Mouse (Mus musculus): ENCODE measurements around the gene Ubap2l. TPM values are rescaled to one million over a fixed set of nuclear protein-coding genes. Genes with fewer than 3 reads are reported as not detected.

The Ubap2l gene
- polyA plus RNA-seq, 1 experiment from 2014 or later, result 64.4 TPM

DNA sequence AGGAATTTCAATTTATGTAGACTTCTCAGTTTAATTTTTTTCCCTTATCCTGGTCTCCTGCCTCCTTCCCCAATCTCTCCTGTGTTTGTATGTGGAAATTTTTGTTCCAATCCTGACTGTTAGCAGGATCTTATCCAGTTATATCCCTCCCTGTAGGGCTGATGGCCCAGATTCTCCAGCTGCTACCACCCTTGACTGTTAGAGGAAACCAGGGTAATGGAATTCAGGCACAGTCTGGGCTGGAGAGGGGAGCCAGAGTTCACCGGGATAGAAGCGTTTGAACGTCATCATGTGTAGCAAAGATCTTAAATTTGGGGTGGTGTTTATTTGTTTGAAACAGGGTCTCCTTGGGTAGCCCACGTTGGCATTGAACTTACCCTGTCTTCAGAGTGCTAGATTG is 32.4 kb upstream of the Ubap2l start:
- WGBS (ENCODE audit: insufficient replicate concordance), result 54% methylated on average over 4 of the region's 4 CpGs
- Histone ChIP-seq H3K4me3 (ENCODE audit: low read depth, low read length) (no peak overlapping the region), H3K27ac (ENCODE audit: low read length) (no peak overlapping the region; the same call in 1 of the 2 replicates), H3K27me3 (ENCODE audit: control insufficient read depth, insufficient read depth, low read depth, low read length) (no peaks in the 10 kb centered on the region), H3K4me2 (ENCODE audit: low read depth, low read length) (no peak overlapping the region), H3K9ac (ENCODE audit: low read depth, low read length) (no peak overlapping the region), H3K4me1 (ENCODE audit: control insufficient read depth, low read depth, low read length) (peaks cover 56% of the 10 kb centered on the region), H3K9me3 (replicated peaks; ENCODE audit: control insufficient read depth, low read length) (no peaks in the 10 kb centered on the region), H3K36me3 (ENCODE audit: control insufficient read depth, insufficient read depth) (peaks cover 30% of the 10 kb centered on the region)
- ATAC-seq (ENCODE audit: low read depth), result no peak

DNA sequence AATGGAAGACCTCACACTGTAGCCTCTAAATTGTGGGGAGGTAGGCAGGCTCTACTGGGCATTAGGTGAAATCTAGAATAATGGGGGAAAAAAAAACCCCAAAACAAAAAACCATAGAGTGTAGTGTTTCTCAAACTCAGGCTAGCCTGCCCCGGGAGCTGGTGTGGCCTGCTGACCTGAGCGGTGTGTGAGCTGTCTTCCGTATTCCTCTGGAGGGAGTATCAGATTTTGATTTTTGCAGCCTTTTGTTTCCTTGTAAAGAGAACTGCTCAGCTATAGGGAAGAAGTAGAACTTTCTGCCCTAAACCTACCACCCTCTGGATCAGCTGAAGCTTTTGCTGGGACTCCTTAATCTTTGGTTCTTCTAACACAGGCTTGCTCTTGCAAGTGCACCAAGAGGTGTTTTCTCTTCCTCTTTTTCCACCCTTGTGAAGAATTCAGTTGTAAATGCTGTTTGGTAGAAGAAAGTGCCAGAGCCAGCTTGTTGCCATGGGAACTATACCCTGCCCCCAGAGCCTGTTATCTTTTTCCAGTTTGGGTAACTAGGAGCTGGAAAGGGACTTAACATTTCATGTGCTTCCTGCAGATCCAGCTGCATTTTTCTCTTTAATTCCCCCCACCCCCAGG is 31.4 kb upstream of the Ubap2l start:
- Histone ChIP-seq H3K9me3 (replicated peaks; ENCODE audit: control insufficient read depth, low read length) (no peaks in the 10 kb centered on the region), H3K36me3 (ENCODE audit: control insufficient read depth, insufficient read depth) (peaks cover 21% of the 10 kb centered on the region), H3K27me3 (ENCODE audit: control insufficient read depth, insufficient read depth, low read depth, low read length) (no peaks in the 10 kb centered on the region), H3K4me2 (ENCODE audit: low read depth, low read length) (peak overlapping the region; percentile 90), H3K4me3 (ENCODE audit: low read depth, low read length) (no peak overlapping the region; the same call in 1 of the 2 replicates), H3K27ac (ENCODE audit: low read length) (peak overlapping the region; percentile 71), H3K9ac (ENCODE audit: low read depth, low read length) (no peak overlapping the region), H3K4me1 (ENCODE audit: control insufficient read depth, low read depth, low read length) (peaks cover 60% of the 10 kb centered on the region)
- WGBS (ENCODE audit: insufficient replicate concordance), result 32% methylated on average over 3 of the region's 3 CpGs
- no peak for ATAC-seq (ENCODE audit: low read depth)

DNA sequence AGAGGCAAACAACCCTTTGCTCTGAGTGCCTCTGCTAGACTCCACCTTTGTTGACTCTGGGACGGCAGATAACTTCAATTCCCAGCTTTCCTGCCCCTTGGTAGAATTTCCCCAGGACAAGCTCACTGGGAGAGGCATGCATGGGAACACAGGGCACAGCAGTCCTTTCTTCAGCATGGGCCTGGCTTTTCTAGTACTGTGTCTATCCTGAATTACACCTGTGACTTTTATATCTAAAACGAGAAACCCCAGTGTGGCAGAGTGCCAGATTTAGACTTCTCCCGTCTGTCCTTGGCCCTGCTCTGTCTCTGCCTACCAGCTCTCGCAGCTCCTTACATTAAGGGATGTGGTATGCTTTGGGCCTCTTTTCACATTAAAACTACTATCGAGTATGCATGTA is 30.6 kb upstream of the Ubap2l start:
- Histone ChIP-seq H3K27ac (ENCODE audit: low read length) (peak overlapping the region; percentile 79), H3K4me3 (ENCODE audit: low read depth, low read length) (peak overlapping the region; percentile 10; the same call in 1 of the 2 replicates), H3K9me3 (replicated peaks; ENCODE audit: control insufficient read depth, low read length) (no peaks in the 10 kb centered on the region), H3K9ac (ENCODE audit: low read depth, low read length) (peak overlapping the region; percentile 2; the same call in 1 of the 2 replicates), H3K27me3 (ENCODE audit: control insufficient read depth, insufficient read depth, low read depth, low read length) (no peaks in the 10 kb centered on the region), H3K4me2 (ENCODE audit: low read depth, low read length) (peak overlapping the region; percentile 90), H3K36me3 (ENCODE audit: control insufficient read depth, insufficient read depth) (peaks cover 14% of the 10 kb centered on the region), H3K4me1 (ENCODE audit: control insufficient read depth, low read depth, low read length) (peaks cover 63% of the 10 kb centered on the region)
- WGBS (ENCODE audit: insufficient replicate concordance), result 23% methylated on average over 5 of the region's 5 CpGs
- ATAC-seq (ENCODE audit: low read depth), result no peak

DNA sequence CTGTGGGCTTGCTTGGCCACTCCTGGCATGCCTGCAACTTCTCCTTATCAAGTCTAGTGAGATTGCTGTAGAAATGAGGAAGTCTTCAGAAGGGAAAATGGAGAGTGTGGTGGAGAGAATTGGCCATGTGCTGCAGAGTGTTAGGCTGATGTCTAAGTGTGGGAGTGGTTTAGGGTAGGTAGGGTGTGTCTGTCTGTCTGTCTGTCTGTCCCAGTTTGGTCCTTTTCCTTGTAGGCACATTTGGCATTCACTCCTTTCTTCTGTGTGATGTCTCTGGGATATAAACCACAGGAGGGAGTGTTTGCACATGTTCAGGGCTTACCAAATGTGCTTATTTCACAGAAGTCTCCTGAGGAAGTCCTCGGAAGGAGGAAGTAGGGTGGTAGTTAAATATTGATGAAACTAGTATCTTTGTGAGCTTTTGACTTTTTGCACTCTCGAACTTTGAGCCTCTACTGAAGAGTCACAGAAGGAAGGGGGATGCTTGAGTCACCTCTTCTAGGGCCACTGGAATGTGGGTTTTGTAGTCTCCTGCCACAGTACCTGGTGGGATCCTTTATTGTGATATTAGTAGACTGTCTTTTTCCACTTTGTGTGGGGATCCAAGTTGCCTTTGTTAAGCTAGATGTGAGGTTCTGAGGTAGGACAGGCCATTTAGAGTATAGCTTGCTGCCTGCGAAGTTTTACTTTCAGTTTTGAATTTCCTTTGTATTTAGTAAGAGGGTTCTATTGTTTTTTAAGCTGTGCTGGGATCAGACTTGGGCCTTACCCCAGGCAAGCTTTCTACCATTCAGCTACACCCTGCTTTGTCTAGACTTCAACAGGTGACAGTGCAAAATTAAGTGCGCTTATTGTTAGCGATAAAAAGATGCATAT is 29.2 kb upstream of the Ubap2l start:
- Histone ChIP-seq H3K4me1 (ENCODE audit: control insufficient read depth, low read depth, low read length) (peaks cover 63% of the 10 kb centered on the region), H3K9ac (ENCODE audit: low read depth, low read length) (peak overlapping the region; percentile 47), H3K4me2 (ENCODE audit: low read depth, low read length) (peak overlapping the region; percentile 90), H3K4me3 (ENCODE audit: low read depth, low read length) (peak overlapping the region; percentile 85), H3K27ac (ENCODE audit: low read length) (peak overlapping the region; percentile 79), H3K27me3 (ENCODE audit: control insufficient read depth, insufficient read depth, low read depth, low read length) (no peaks in the 10 kb centered on the region), H3K9me3 (replicated peaks; ENCODE audit: control insufficient read depth, low read length) (no peaks in the 10 kb centered on the region), H3K36me3 (ENCODE audit: control insufficient read depth, insufficient read depth) (peaks cover 3% of the 10 kb centered on the region; the same call in 1 of the 2 replicates)
- 25% methylated on average over 5 of the region's 5 CpGs for WGBS (ENCODE audit: insufficient replicate concordance)
- no peak for ATAC-seq (ENCODE audit: low read depth)

DNA sequence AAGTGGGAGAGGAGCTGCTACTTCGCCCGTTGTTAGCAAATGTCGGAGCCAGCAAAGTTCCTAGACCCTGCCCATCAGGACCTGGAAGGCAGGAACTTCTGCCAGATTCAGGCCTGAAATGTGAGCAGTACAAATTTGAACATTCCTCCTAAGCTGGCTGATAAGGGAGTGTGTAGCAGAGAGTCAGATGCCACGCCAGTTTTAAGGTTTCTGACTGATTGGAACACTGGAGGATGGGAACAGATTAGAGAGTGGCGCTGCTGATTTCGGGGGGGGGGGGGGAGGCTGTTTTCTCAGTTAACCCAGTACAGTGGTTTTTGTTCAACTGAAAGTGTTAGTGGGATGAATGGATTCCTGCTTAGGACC is 28.1 kb upstream of the Ubap2l start:
- Histone ChIP-seq H3K27me3 (ENCODE audit: control insufficient read depth, insufficient read depth, low read depth, low read length) (no peaks in the 10 kb centered on the region), H3K27ac (ENCODE audit: low read length) (peak overlapping the region; percentile 97), H3K4me2 (ENCODE audit: low read depth, low read length) (peak overlapping the region; percentile 90), H3K9me3 (replicated peaks; ENCODE audit: control insufficient read depth, low read length) (no peaks in the 10 kb centered on the region), H3K4me3 (ENCODE audit: low read depth, low read length) (peak overlapping the region; percentile 85), H3K4me1 (ENCODE audit: control insufficient read depth, low read depth, low read length) (peaks cover 56% of the 10 kb centered on the region), H3K36me3 (ENCODE audit: control insufficient read depth, insufficient read depth) (no peaks in the 10 kb centered on the region), H3K9ac (ENCODE audit: low read depth, low read length) (peak overlapping the region; percentile 83)
- ATAC-seq (ENCODE audit: low read depth), result no peak
- WGBS (ENCODE audit: insufficient replicate concordance), result 0% methylated on average over 6 of the region's 6 CpGs

DNA sequence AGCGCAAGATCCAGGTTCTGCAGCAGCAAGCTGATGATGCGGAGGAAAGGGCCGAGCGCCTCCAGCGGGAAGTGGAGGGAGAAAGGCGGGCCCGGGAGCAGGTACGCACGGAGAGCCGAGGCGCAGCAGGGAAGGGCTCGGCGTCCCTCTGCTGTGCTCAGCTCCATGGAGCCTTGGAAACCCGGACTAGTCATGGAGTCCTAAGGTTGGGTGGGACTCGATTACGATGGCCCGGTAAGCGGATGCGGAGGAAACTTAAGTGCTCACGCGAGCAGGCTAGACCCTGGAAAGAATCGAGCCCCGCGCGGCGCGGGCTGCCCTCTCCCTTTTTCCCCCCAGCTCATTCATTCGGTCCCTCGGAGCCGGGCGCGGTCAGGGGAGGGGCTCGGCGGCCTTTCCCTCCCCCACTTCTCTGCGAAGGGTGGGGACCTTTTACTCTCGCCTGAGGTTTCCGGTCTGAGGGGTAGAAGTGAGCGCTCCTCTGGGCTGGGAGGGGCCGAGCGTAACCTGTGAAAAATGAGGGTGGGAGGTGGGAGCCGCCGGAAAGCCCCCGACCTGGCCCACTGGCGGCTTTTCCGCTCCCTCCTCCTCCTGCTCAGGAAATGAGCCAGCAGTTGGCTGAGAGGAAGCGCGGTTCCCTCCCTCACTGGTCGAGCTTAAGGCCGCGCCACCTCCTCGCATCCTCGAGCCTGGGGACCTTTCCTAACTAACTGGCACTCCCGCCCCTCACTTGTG is 27.5 kb upstream of the Ubap2l start:
- peak overlapping the region; percentile 83 for H3K9ac ChIP-seq (ENCODE audit: low read depth, low read length)
- under 1% methylated on average over 53 of the region's 53 CpGs for WGBS (ENCODE audit: insufficient replicate concordance)
- no peaks in the 10 kb centered on the region for H3K36me3 ChIP-seq (ENCODE audit: control insufficient read depth, insufficient read depth)
- H3K4me3 ChIP-seq (ENCODE audit: low read depth, low read length), result peak overlapping the region; percentile 85
- ATAC-seq (ENCODE audit: low read depth), result peak; percentile 55
- H3K4me2 ChIP-seq (ENCODE audit: low read depth, low read length), result peak overlapping the region; percentile 90
- H3K27ac ChIP-seq (ENCODE audit: low read length), result peak overlapping the region; percentile 97
- no peaks in the 10 kb centered on the region for H3K9me3 ChIP-seq (replicated peaks; ENCODE audit: control insufficient read depth, low read length)
- H3K27me3 ChIP-seq (ENCODE audit: control insufficient read depth, insufficient read depth, low read depth, low read length), result no peaks in the 10 kb centered on the region
- peaks cover 51% of the 10 kb centered on the region for H3K4me1 ChIP-seq (ENCODE audit: control insufficient read depth, low read depth, low read length)

DNA sequence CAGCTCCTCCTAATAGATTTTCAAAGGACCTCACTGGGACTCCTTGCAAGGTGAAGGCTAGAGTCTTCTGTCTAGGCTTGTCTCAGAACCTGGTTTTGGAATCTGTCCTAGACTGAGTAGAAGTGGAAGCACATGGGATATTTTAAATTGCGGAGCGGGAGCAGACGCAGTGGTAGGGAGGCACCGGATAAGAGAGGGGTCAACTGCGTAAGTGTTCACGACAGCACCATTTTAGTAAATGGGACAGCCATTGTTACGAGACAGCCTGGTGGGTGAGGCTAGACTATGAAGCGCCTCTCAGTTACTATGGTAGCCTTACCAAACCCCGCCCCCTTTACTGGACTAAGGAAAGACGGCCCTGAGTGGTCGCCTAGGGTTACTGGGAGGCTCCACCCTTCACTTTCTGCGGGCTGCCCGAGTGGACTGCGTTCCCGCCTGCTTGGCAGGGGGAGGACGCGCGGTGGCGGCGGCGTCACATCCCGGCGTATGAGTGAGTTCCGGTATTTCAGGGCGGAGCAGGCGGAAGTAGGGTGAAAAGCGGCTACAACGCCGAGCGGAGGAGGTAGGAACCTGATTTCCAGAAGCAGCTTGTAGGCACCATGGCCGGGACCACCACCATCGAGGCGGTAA is 26.8 kb upstream of the Ubap2l start:
- Histone ChIP-seq H3K4me1 (ENCODE audit: control insufficient read depth, low read depth, low read length) (peaks cover 44% of the 10 kb centered on the region), H3K36me3 (ENCODE audit: control insufficient read depth, insufficient read depth) (no peaks in the 10 kb centered on the region), H3K9me3 (replicated peaks; ENCODE audit: control insufficient read depth, low read length) (no peaks in the 10 kb centered on the region), H3K4me3 (ENCODE audit: low read depth, low read length) (peak overlapping the region; percentile 85), H3K27me3 (ENCODE audit: control insufficient read depth, insufficient read depth, low read depth, low read length) (no peaks in the 10 kb centered on the region), H3K9ac (ENCODE audit: low read depth, low read length) (peak overlapping the region; percentile 83), H3K4me2 (ENCODE audit: low read depth, low read length) (peak overlapping the region; percentile 90), H3K27ac (ENCODE audit: low read length) (peak overlapping the region; percentile 97)
- 0% methylated on average over 33 of the region's 33 CpGs for WGBS (ENCODE audit: insufficient replicate concordance)
- ATAC-seq (ENCODE audit: low read depth), result peak; percentile 95

GRCm38 (mm10) chr3:90078224-90078623 is 25.8 kb upstream of the Ubap2l start:
- H3K9me3 ChIP-seq (replicated peaks; ENCODE audit: control insufficient read depth, low read length), result no peaks in the 10 kb centered on the region
- H3K9ac ChIP-seq (ENCODE audit: low read depth, low read length), result no peak overlapping the region
- no peak overlapping the region for H3K4me2 ChIP-seq (ENCODE audit: low read depth, low read length)
- peaks cover 34% of the 10 kb centered on the region for H3K4me1 ChIP-seq (ENCODE audit: control insufficient read depth, low read depth, low read length)
- H3K4me3 ChIP-seq (ENCODE audit: low read depth, low read length), result no peak overlapping the region
- no peak overlapping the region for H3K27ac ChIP-seq (ENCODE audit: low read length)
- H3K36me3 ChIP-seq (ENCODE audit: control insufficient read depth, insufficient read depth), result no peaks in the 10 kb centered on the region
- no peaks in the 10 kb centered on the region for H3K27me3 ChIP-seq (ENCODE audit: control insufficient read depth, insufficient read depth, low read depth, low read length)
- 44% methylated on average over 5 of the region's 5 CpGs for WGBS (ENCODE audit: insufficient replicate concordance)
- no peak for ATAC-seq (ENCODE audit: low read depth)

Measured in liver, embryonic 16.5 days (tissue).